Mouse (Mus musculus): Measurements from ENCODE around the gene Dcp1b. TPM values are rescaled to one million over a fixed set of nuclear protein-coding genes. Genes with fewer than 3 reads are reported as not detected.

The Dcp1b gene
- polyA plus RNA-seq, 1 experiment from 2014 or later, result 3.2 TPM

DNA sequence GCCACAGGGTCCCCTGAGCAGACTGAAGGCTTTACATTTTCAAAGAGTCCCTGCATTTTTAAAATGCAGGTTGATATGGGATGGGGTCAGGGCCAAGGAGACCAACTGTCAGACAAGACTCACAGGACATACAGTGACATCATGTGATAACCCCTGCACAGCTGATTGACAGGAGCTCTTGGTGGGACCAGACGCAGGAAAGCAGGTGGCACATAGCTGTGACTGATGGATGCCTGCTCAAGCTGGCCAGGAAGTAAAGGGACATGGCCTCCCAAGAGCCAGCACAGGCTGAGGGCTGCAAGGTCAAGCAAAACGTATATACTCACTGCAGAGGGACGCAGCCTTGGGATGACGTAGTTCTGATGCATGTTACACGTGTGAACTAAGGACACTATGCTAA, 60.4 kb downstream of the Dcp1b start:
- no peak overlapping the region for H3K27ac ChIP-seq (ENCODE audit: low read length)
- no peaks in the 10 kb centered on the region for H3K27me3 ChIP-seq (ENCODE audit: control insufficient read depth, insufficient read depth, low read depth, low read length)
- no peak overlapping the region for H3K4me2 ChIP-seq (ENCODE audit: low read depth, low read length)
- 51% methylated on average over 5 of the region's 5 CpGs for WGBS (ENCODE audit: insufficient replicate concordance)
- no peak overlapping the region for H3K9ac ChIP-seq (ENCODE audit: low read depth, low read length)
- no peaks in the 10 kb centered on the region for H3K36me3 ChIP-seq (ENCODE audit: control insufficient read depth, insufficient read depth)
- H3K9me3 ChIP-seq (replicated peaks; ENCODE audit: control insufficient read depth, low read length), result no peaks in the 10 kb centered on the region
- no peak overlapping the region for H3K4me3 ChIP-seq (ENCODE audit: low read depth, low read length)
- H3K4me1 ChIP-seq (ENCODE audit: control insufficient read depth, low read depth, low read length), result no peaks in the 10 kb centered on the region
- no peak for ATAC-seq (ENCODE audit: low read depth)

DNA sequence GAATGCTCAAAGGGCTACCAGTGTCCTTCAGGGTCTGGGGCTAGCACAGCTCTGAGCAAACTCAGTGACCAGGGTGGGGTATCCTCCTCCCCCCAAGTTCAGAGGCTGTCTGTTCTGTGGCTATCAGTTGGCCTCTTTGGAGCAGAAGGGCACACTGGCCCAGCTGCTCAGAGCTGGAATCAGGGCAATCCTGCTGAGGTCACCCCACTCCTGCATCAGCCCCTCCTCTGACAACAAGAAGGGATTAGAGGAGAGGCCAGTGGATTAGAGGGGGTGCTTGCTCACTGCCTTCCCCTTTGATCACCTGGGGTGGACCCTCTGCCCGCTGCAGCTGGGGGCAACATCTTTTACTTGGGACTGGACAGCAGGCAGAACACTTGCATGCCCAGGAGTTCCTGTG, 61.2 kb downstream of the Dcp1b start, which contains the start of gene Cacna2d4:
Gene Cacna2d4, plus strand, starts transcription at position 286 of the 400 bp plus-strand sequence.
- Histone ChIP-seq H3K4me3 (ENCODE audit: low read depth, low read length) (no peak within 1 kb of the TSS), H3K9ac (ENCODE audit: low read depth, low read length) (no peak within 1 kb of the TSS), H3K36me3 (ENCODE audit: control insufficient read depth, insufficient read depth) (no peaks in the 10 kb centered on the region), H3K4me1 (ENCODE audit: control insufficient read depth, low read depth, low read length) (no peaks in the 10 kb centered on the region), H3K4me2 (ENCODE audit: low read depth, low read length) (no peak within 1 kb of the TSS), H3K27me3 (ENCODE audit: control insufficient read depth, insufficient read depth, low read depth, low read length) (no peaks in the 10 kb centered on the region), H3K9me3 (replicated peaks; ENCODE audit: control insufficient read depth, low read length) (no peaks in the 10 kb centered on the region), H3K27ac (ENCODE audit: low read length) (no peak within 1 kb of the TSS)
- 33% methylated on average over 1 of the region's 1 CpGs for WGBS (ENCODE audit: insufficient replicate concordance)
- ATAC-seq (ENCODE audit: low read depth), result no peak

DNA sequence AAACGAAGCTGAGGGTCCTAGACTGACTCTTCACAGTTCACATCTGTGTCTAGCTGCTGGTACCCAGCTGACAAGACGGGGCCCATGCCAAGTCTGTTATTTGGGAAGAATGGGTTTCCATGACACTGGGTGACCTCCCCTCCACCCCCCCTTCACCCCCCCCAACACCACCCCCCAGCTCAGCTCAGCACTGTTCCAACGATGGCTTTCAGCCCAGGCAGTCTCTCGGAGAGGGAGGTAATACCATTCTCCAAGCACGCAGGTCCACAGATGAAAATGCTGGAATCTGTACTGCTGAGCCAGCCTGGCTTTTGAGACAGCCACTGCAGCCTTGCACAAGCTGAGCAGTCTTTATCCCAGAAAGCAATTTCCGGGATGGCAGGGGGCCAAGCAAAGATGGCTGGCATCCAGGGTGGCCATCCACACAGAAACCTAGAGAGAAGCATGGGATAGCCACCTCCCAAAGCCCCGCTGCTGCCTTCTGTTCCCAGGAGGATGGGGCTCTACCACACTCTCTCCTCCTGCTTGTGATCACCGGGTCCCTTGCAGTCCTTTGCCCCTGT, 62.5 kb downstream of the Dcp1b start:
- WGBS (ENCODE audit: insufficient replicate concordance), result 53% methylated on average over 8 of the region's 8 CpGs
- no peak for ATAC-seq (ENCODE audit: low read depth)
- no peaks in the 10 kb centered on the region for H3K4me1 ChIP-seq (ENCODE audit: control insufficient read depth, low read depth, low read length)
- no peak overlapping the region for H3K27ac ChIP-seq (ENCODE audit: low read length)
- H3K4me3 ChIP-seq (ENCODE audit: low read depth, low read length), result no peak overlapping the region
- H3K9ac ChIP-seq (ENCODE audit: low read depth, low read length), result no peak overlapping the region
- no peaks in the 10 kb centered on the region for H3K27me3 ChIP-seq (ENCODE audit: control insufficient read depth, insufficient read depth, low read depth, low read length)
- no peak overlapping the region for H3K4me2 ChIP-seq (ENCODE audit: low read depth, low read length)
- no peaks in the 10 kb centered on the region for H3K36me3 ChIP-seq (ENCODE audit: control insufficient read depth, insufficient read depth)
- H3K9me3 ChIP-seq (replicated peaks; ENCODE audit: control insufficient read depth, low read length), result no peaks in the 10 kb centered on the region

DNA sequence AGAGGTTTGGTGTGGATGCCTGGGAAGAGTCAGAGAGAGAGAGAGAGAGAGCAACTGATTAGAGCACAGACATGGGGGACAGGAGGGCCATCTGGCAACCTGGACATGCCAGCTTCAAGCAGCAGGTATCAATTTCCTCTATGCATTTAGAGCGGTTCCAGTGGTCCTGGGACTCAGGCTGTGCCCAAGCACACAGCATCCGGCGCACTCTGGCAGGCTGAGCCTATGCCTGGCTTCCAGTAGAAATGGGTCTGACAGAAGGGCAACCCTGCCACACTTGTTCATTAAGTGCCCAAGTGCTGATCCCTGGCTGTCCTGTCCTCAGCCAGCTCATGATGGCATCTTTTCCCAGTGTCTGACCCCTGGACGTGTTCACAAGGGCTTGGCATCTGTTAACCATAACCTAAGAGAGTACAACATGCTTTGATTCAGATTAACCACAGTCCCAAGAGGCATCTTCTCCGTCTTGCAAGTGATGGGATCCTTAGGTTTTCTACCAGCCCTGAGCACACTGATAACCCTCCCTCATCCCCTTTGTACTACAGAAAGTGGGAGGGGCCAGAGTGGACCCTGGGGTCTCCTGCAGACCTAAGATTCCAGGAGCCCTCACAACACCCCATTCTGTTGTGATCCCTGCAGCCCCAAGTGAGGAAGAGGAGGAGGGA, 64.4 kb downstream of the Dcp1b start:
- Histone ChIP-seq H3K9me3 (replicated peaks; ENCODE audit: control insufficient read depth, low read length) (no peaks in the 10 kb centered on the region), H3K27ac (ENCODE audit: low read length) (no peak overlapping the region), H3K27me3 (ENCODE audit: control insufficient read depth, insufficient read depth, low read depth, low read length) (no peaks in the 10 kb centered on the region), H3K36me3 (ENCODE audit: control insufficient read depth, insufficient read depth) (no peaks in the 10 kb centered on the region), H3K4me1 (ENCODE audit: control insufficient read depth, low read depth, low read length) (no peaks in the 10 kb centered on the region), H3K4me3 (ENCODE audit: low read depth, low read length) (no peak overlapping the region), H3K9ac (ENCODE audit: low read depth, low read length) (no peak overlapping the region), H3K4me2 (ENCODE audit: low read depth, low read length) (no peak overlapping the region)
- WGBS (ENCODE audit: insufficient replicate concordance), result 57% methylated on average over 5 of the region's 5 CpGs
- ATAC-seq (ENCODE audit: low read depth), result no peak

DNA sequence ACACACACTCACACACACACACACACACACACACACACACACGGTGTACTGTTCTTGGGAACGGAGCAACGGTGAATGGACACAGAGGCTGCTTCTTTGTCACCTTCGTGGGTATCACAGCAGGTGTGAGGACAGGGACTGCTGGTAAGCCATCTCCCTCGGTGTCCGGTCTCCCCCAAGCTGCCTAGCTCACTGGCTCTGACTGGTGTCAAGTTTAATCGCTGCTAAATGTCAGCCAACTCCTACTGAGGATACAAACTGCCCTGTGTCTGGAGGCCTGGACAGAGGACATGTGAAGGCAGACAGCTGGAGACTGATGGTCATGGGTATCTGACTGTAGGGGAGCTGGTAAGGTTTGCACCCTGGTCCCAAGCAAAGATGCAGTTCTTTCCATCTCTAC, 65.2 kb downstream of the Dcp1b start:
- H3K4me1 ChIP-seq (ENCODE audit: control insufficient read depth, low read depth, low read length), result no peaks in the 10 kb centered on the region
- H3K9me3 ChIP-seq (replicated peaks; ENCODE audit: control insufficient read depth, low read length), result no peaks in the 10 kb centered on the region
- ATAC-seq (ENCODE audit: low read depth), result no peak
- H3K27ac ChIP-seq (ENCODE audit: low read length), result no peak overlapping the region
- H3K36me3 ChIP-seq (ENCODE audit: control insufficient read depth, insufficient read depth), result no peaks in the 10 kb centered on the region
- no peak overlapping the region for H3K4me3 ChIP-seq (ENCODE audit: low read depth, low read length)
- no peak overlapping the region for H3K4me2 ChIP-seq (ENCODE audit: low read depth, low read length)
- no peak overlapping the region for H3K9ac ChIP-seq (ENCODE audit: low read depth, low read length)
- 61% methylated on average over 7 of the region's 7 CpGs for WGBS (ENCODE audit: insufficient replicate concordance)
- no peaks in the 10 kb centered on the region for H3K27me3 ChIP-seq (ENCODE audit: control insufficient read depth, insufficient read depth, low read depth, low read length)

DNA sequence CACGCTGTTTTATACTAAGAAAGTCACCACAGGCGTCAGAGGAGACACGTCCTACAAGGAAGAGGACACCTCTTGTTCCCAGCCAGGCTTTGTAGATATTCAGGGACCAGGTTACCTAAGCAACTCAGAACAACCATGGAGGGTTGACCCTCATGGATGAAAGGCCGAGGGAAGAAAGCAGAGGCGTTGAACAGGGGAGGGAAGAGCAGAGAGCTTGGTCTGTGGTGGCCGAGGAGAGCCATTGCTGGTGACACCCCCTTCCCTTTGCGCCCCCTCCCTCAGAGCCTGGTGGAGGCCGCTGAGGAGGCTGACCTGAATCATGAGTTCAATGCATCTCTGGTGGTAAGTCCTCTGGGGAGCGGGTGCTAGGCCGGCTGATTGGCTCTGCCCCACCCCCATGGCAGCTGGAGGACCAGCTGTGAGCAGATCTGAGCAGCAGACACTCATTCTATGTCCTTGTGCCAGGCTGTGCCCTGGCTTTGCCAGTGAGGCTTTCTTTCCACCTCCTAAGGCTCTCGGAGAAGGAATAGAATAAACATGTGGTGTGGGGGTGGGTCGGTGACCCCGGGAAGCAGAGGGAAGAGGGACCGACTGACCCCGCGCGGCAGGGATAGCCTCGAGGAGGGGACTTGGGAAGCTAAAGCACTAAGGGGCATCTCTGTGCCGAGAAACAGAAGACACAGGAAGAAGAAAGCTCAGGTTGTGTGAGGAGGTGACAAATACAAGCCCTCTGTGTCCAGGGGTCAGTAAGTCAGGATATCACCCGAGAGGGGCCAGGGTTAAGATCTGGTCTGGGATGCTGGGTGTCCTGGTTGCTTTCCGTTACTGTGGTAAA, 66.0 kb downstream of the Dcp1b start:
- H3K36me3 ChIP-seq (ENCODE audit: control insufficient read depth, insufficient read depth), result no peaks in the 10 kb centered on the region

DNA sequence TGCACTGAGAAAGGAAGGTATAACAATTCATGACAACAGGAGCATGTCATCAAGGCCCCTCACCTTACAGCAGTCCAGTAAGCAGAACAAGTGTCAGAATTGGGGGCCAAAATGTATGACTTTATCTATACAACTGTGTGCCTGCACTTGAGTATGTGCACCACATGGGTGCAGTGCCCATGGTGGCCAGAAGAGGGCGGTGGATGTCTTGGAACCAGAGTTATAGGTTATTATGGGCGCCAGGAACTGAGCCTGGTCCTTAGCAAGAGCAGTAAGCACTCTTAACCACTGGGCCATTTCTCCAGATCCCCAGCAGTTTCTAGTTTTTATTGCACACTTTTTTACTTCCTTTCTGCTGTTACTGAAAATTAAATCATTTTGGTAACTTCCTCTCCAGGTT, 71.0 kb downstream of the Dcp1b start:
- WGBS (ENCODE audit: insufficient replicate concordance), result 25% methylated on average over 2 of the region's 2 CpGs
- no peak for ATAC-seq (ENCODE audit: low read depth)

More for the DNA sequence above, 66.0 kb downstream of the Dcp1b start:
- Histone ChIP-seq H3K27me3 (ENCODE audit: control insufficient read depth, insufficient read depth, low read depth, low read length) (no peaks in the 10 kb centered on the region), H3K9ac (ENCODE audit: low read depth, low read length) (no peak overlapping the region), H3K4me1 (ENCODE audit: control insufficient read depth, low read depth, low read length) (no peaks in the 10 kb centered on the region), H3K9me3 (replicated peaks; ENCODE audit: control insufficient read depth, low read length) (0 out of 2 replicates have a peak, but pooled peaks cover under 1% of the 10 kb centered on the region), H3K4me2 (ENCODE audit: low read depth, low read length) (no peak overlapping the region), H3K4me3 (ENCODE audit: low read depth, low read length) (no peak overlapping the region), H3K27ac (ENCODE audit: low read length) (no peak overlapping the region)
- ATAC-seq (ENCODE audit: low read depth), result no peak
- 50% methylated on average over 21 of the region's 21 CpGs for WGBS (ENCODE audit: insufficient replicate concordance)

DNA sequence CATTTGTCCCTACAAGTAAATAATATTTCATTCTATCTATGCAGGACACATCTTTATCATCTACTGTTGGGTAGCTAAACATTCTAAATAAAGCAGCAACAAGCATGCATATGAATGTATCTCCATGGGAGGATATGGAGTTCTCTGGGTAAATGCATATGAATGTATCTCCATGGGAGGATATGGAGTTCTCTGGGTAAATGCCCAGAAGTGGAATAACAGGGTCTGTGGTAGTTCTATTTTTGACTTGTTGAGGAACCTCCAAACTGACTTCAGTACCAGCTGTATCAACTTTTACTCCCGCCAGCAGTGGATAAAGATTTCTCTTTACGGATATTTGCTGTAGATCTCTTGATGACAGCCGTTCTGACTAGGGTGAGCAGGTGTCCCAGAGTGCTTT, 73.5 kb downstream of the Dcp1b start:
- Histone ChIP-seq H3K4me2 (ENCODE audit: low read depth, low read length) (no peak overlapping the region), H3K4me3 (ENCODE audit: low read depth, low read length) (no peak overlapping the region), H3K4me1 (ENCODE audit: control insufficient read depth, low read depth, low read length) (no peaks in the 10 kb centered on the region), H3K27me3 (ENCODE audit: control insufficient read depth, insufficient read depth, low read depth, low read length) (no peaks in the 10 kb centered on the region), H3K36me3 (ENCODE audit: control insufficient read depth, insufficient read depth) (no peaks in the 10 kb centered on the region), H3K9ac (ENCODE audit: low read depth, low read length) (no peak overlapping the region), H3K27ac (ENCODE audit: low read length) (no peak overlapping the region), H3K9me3 (replicated peaks; ENCODE audit: control insufficient read depth, low read length) (0 out of 2 replicates have a peak, but pooled peaks cover 2% of the 10 kb centered on the region)
- ATAC-seq (ENCODE audit: low read depth), result no peak
- 68% methylated on average over 3 of the region's 3 CpGs for WGBS (ENCODE audit: insufficient replicate concordance)

More for the DNA sequence above, 71.0 kb downstream of the Dcp1b start:
- H3K27ac ChIP-seq (ENCODE audit: low read length), result no peak overlapping the region
- H3K4me3 ChIP-seq (ENCODE audit: low read depth, low read length), result no peak overlapping the region
- H3K36me3 ChIP-seq (ENCODE audit: control insufficient read depth, insufficient read depth), result no peaks in the 10 kb centered on the region
- H3K27me3 ChIP-seq (ENCODE audit: control insufficient read depth, insufficient read depth, low read depth, low read length), result no peaks in the 10 kb centered on the region
- H3K4me2 ChIP-seq (ENCODE audit: low read depth, low read length), result no peak overlapping the region
- H3K9me3 ChIP-seq (replicated peaks; ENCODE audit: control insufficient read depth, low read length), result 0 out of 2 replicates have a peak, but pooled peaks cover 2% of the 10 kb centered on the region
- no peaks in the 10 kb centered on the region for H3K4me1 ChIP-seq (ENCODE audit: control insufficient read depth, low read depth, low read length)
- no peak overlapping the region for H3K9ac ChIP-seq (ENCODE audit: low read depth, low read length)

DNA sequence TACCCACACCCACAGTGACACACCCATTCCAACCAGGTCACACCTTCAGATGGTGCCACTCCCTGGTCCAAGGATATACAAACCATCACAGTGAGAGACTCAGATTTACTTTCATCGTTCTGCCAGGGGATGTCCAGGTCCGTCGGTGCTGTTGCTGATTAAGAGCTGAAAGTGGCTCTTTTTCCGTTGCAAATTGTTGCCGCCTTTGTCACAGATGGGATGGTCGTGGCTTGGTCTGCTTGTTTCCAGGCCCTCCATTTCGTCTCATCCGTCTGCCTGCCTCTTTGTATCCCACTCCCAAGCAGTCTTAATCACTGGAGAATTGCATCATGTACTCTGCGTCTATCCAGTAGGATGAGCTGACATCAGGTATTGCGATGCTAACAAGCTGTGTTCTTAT, 74.7 kb downstream of the Dcp1b start:
- Histone ChIP-seq H3K27me3 (ENCODE audit: control insufficient read depth, insufficient read depth, low read depth, low read length) (no peaks in the 10 kb centered on the region), H3K4me2 (ENCODE audit: low read depth, low read length) (no peak overlapping the region), H3K4me1 (ENCODE audit: control insufficient read depth, low read depth, low read length) (no peaks in the 10 kb centered on the region), H3K27ac (ENCODE audit: low read length) (no peak overlapping the region), H3K4me3 (ENCODE audit: low read depth, low read length) (no peak overlapping the region), H3K9me3 (replicated peaks; ENCODE audit: control insufficient read depth, low read length) (0 out of 2 replicates have a peak, but pooled peaks cover 2% of the 10 kb centered on the region), H3K36me3 (ENCODE audit: control insufficient read depth, insufficient read depth) (no peaks in the 10 kb centered on the region), H3K9ac (ENCODE audit: low read depth, low read length) (no peak overlapping the region)
- no peak for ATAC-seq (ENCODE audit: low read depth)
- WGBS (ENCODE audit: insufficient replicate concordance), result 72% methylated on average over 10 of the region's 10 CpGs

Data from liver, embryonic 16.5 days (tissue).